ENCODE assay signal across 20 mouse cellular contexts in genomic region chr10:84908006-84908405, GRCm38 (mm10). TPM values are rescaled to one million over a fixed set of nuclear protein-coding genes. Genes with fewer than 3 reads are reported as not detected.
DNase-seq lines count a peak whose midpoint lies in the region; ATAC-seq and TF ChIP-seq lines count a peak whose summit lies in the region.
"Had no signal": no experiment of that assay in that cellular context is flagged by ENCODE, and none has a peak within 500 bp of the region (broad histone marks: within the 10 kb centered on the region; RNA-seq: fewer than 3 reads in every experiment).

No protein-coding gene starts in this region.

- H3K9me3 ChIP-seq in hindbrain, postnatal 0 days (ENCODE audit: low read length), result no peaks in the 10 kb centered on the region
- no peaks in the 10 kb centered on the region for H3K9me3 ChIP-seq in hindbrain, embryonic 14.5 days (ENCODE audit: control insufficient read depth, low read length)
- no peaks in the 10 kb centered on the region for H3K9me3 ChIP-seq in neural tube, embryonic 15.5 days (replicated peaks)
- H3K9me3 ChIP-seq: embryonic facial prominence, embryonic 10.5 days; forebrain, embryonic 13.5 days; heart, embryonic 15.5 days had no signal

- ATAC-seq in hindbrain, postnatal 0 days, result no peak
- no peak for ATAC-seq in hindbrain, embryonic 14.5 days (ENCODE audit: low FRiP score)
- ATAC-seq in neural tube, embryonic 15.5 days (ENCODE audit: low FRiP score), result no peak
- ATAC-seq in granulocyte monocyte progenitor cell, adult 5-6 weeks (replicated peaks; ENCODE audit: poor library complexity, severe bottlenecking), result 0 out of 2 replicates have a peak, but pooled peaks have one; percentile 20
- ATAC-seq: forebrain, embryonic 13.5 days; forebrain, postnatal 0 days; intestine, embryonic 16.5 days had no signal

- H3K36me3 ChIP-seq in hindbrain, postnatal 0 days (ENCODE audit: insufficient read depth, low read length), result no peaks in the 10 kb centered on the region
- H3K36me3 ChIP-seq in hindbrain, embryonic 14.5 days (replicated peaks; ENCODE audit: control insufficient read depth, insufficient read depth), result no peaks in the 10 kb centered on the region
- H3K36me3 ChIP-seq in neural tube, embryonic 15.5 days, result no peaks in the 10 kb centered on the region
- H3K36me3 ChIP-seq: embryonic facial prominence, embryonic 10.5 days; heart, embryonic 15.5 days had no signal

- DNase-seq in cerebellum, postnatal 4 days (ENCODE audit: low spot score in 2 of 2), result peak; percentile 18 to 48
- no peak for DNase-seq in cerebellum, adult 8-10 months
- DNase-seq in hindbrain, postnatal 0 days (ENCODE audit: low spot score), result peak; percentile 59
- no peak for DNase-seq in hindbrain, embryonic 14.5 days (ENCODE audit: low spot score)
- no peak for DNase-seq in neural tube, embryonic 10.5 days (ENCODE audit: extremely low spot score, low spot score)
- DNase-seq: cerebellum, adult 18-20 months; cerebellum, postnatal 36 days; forebrain, postnatal 0 days; gastrocnemius, adult 2 months; gastrocnemius, postnatal 25 days; heart, adult 18-20 months; heart, postnatal 14 days; kidney, adult 2 months had no signal

- H3K27ac ChIP-seq in hindbrain, postnatal 0 days, result peak overlapping the region; percentile 41; the same call in 1 of the 2 replicates
- no peak overlapping the region for H3K27ac ChIP-seq in hindbrain, embryonic 14.5 days
- 0 out of 2 replicates have a peak overlapping the region, but pooled peaks have one; percentile 15 for H3K27ac ChIP-seq in neural tube, embryonic 15.5 days (replicated peaks)
- H3K27ac ChIP-seq: embryonic facial prominence, embryonic 10.5 days; forebrain, embryonic 13.5 days; gastrocnemius, adult 2 months; heart, embryonic 15.5 days had no signal

- H3K4me1 ChIP-seq in hindbrain, postnatal 0 days (ENCODE audit: insufficient read depth, low read length), result peaks cover 29% of the 10 kb centered on the region
- H3K4me1 ChIP-seq in hindbrain, embryonic 14.5 days (replicated peaks; ENCODE audit: control insufficient read depth, insufficient read depth, low read length), result peaks cover 41% of the 10 kb centered on the region
- H3K4me1 ChIP-seq in neural tube, embryonic 15.5 days, result peaks cover 44% of the 10 kb centered on the region

- H3K4me3 ChIP-seq in hindbrain, postnatal 0 days (ENCODE audit: low read length), result no peak overlapping the region
- no peak overlapping the region for H3K4me3 ChIP-seq in hindbrain, embryonic 14.5 days (replicated peaks; ENCODE audit: low read length)
- no peak overlapping the region for H3K4me3 ChIP-seq in neural tube, embryonic 15.5 days (replicated peaks)
- H3K4me3 ChIP-seq: embryonic facial prominence, embryonic 10.5 days; forebrain, embryonic 13.5 days; gastrocnemius, adult 2 months; heart, embryonic 15.5 days had no signal

- WGBS in hindbrain, postnatal 0 days, result 62% methylated on average over 3 of the region's 3 CpGs
- WGBS in hindbrain, embryonic 14.5 days, result 73% methylated on average over 3 of the region's 3 CpGs
- 82% methylated on average over 3 of the region's 3 CpGs for WGBS in neural tube, embryonic 15.5 days

- H3K9ac ChIP-seq in hindbrain, postnatal 0 days (replicated peaks; ENCODE audit: low read length), result no peak overlapping the region
- H3K9ac ChIP-seq in hindbrain, embryonic 14.5 days, result no peak overlapping the region
- no peak overlapping the region for H3K9ac ChIP-seq in neural tube, embryonic 15.5 days (replicated peaks)
- H3K9ac ChIP-seq: forebrain, embryonic 13.5 days; forebrain, postnatal 0 days; heart, embryonic 15.5 days had no signal

- H3K27me3 ChIP-seq in hindbrain, postnatal 0 days (ENCODE audit: insufficient read depth, low read length), result no peaks in the 10 kb centered on the region
- H3K27me3 ChIP-seq in hindbrain, embryonic 14.5 days (ENCODE audit: control insufficient read depth, insufficient read depth, low read length), result no peaks in the 10 kb centered on the region
- no peaks in the 10 kb centered on the region for H3K27me3 ChIP-seq in neural tube, embryonic 15.5 days (replicated peaks)
- H3K27me3 ChIP-seq: heart, embryonic 15.5 days had no signal

- H3K4me2 ChIP-seq in hindbrain, postnatal 0 days (ENCODE audit: low read depth, low read length), result no peak overlapping the region
- no peak overlapping the region for H3K4me2 ChIP-seq in hindbrain, embryonic 14.5 days (replicated peaks)
- no peak overlapping the region for H3K4me2 ChIP-seq in neural tube, embryonic 15.5 days
- H3K4me2 ChIP-seq: forebrain, embryonic 13.5 days; heart, embryonic 11.5 days; heart, embryonic 15.5 days had no signal

- TF ChIP-seq CTCF in hindbrain, postnatal 0 days (IDR thresholded peaks at IDR 0.05; ENCODE audit: low read depth), result no peak

RNA-seq across cellular contexts. Expression of gene Ric8b, which starts 9.4 kb away (rescaled TPM):
- total RNA-seq in hindbrain, postnatal 0 days (2014; rRNA removed), result 47.6 and 49.6 TPM in 2 replicates
- polyA plus RNA-seq in hindbrain, postnatal 0 days (2015; fragmentation: Nextera tagmentation; extraction: Ambion mirVana), result 30.6 and 33.8 TPM in 2 replicates
- 45.6 and 49.4 TPM in 2 replicates for polyA plus RNA-seq in hindbrain, embryonic 14.5 days (2014; fragmentation: Nextera tagmentation; extraction: Ambion mirVana)
- 42.9 and 44.0 TPM in 2 replicates for polyA plus RNA-seq in neural tube, embryonic 15.5 days (2015; fragmentation: Nextera tagmentation; extraction: Ambion mirVana)
- 15.1 and 17.7 TPM in 2 replicates for total RNA-seq in granulocyte monocyte progenitor cell, adult 5-6 weeks (2014; fragmentation: Nextera tagmentation)
- total RNA-seq in granulocyte monocyte progenitor cell, adult 5-6 weeks (2017), result 16.6 and 17.8 TPM in 2 replicates

Comparison
In these comparisons a context has a peak if more than half of its experiments do, and no peak if none do; other contexts are left out.
1. DNase-seq: peak in cerebellum, postnatal 4 days (2 of 2) and hindbrain, postnatal 0 days (single experiment); none in cerebellum, adult 8-10 months (single experiment), hindbrain, embryonic 14.5 days (single experiment) and neural tube, embryonic 10.5 days (single experiment).